Mouse (Mus musculus) skeletal muscle tissue, adult 2 months (tissue): ENCODE measurements around the gene Bcl2.

Source experiments
- DNase-seq: peaks from one replicate; pipeline ENCODE4 v3.0.0-alpha.2; 2012; ENCODE audit warnings: low read depth, low spot score

Bcl2 gene

GRCm38 (mm10) chr1:106666140-106667088 lies 47.7 kb downstream of the Bcl2 start:
- no peak for DNase-seq

GRCm38 (mm10) chr1:106664978-106665377 lies 49.1 kb downstream of the Bcl2 start:
- DNase-seq, result no peak

GRCm38 (mm10) chr1:106662486-106662885 lies 51.6 kb downstream of the Bcl2 start:
- no peak for DNase-seq

- DNase-seq, result no peak
These were observed 55.7 kb downstream of the Bcl2 start for GRCm38 (mm10) chr1:106658293-106658847.

GRCm38 (mm10) chr1:106656207-106656738 lies 57.8 kb downstream of the Bcl2 start:
- no peak for DNase-seq

- no peak for DNase-seq
These were observed 59.8 kb downstream of the Bcl2 start for GRCm38 (mm10) chr1:106654254-106654653.

GRCm38 (mm10) chr1:106653441-106653860 lies 60.6 kb downstream of the Bcl2 start:
- no peak for DNase-seq

- no peak for DNase-seq
These were observed 62.9 kb downstream of the Bcl2 start for GRCm38 (mm10) chr1:106651211-106651610.

GRCm38 (mm10) chr1:106650427-106650826 lies 63.6 kb downstream of the Bcl2 start:
- DNase-seq, result no peak

GRCm38 (mm10) chr1:106647336-106647735 lies 66.7 kb downstream of the Bcl2 start:
- no peak for DNase-seq

- no peak for DNase-seq
These were observed 69.5 kb downstream of the Bcl2 start for GRCm38 (mm10) chr1:106644566-106644965.

- no peak for DNase-seq
These were observed 70.5 kb downstream of the Bcl2 start for GRCm38 (mm10) chr1:106643527-106643926.

GRCm38 (mm10) chr1:106640577-106640976 lies 73.5 kb downstream of the Bcl2 start:
- no peak for DNase-seq

- no peak for DNase-seq
These were observed 76.4 kb downstream of the Bcl2 start for GRCm38 (mm10) chr1:106637705-106638104.

- DNase-seq, result no peak
These were observed 77.4 kb downstream of the Bcl2 start for GRCm38 (mm10) chr1:106636714-106637113.

GRCm38 (mm10) chr1:106633207-106633606 lies 80.9 kb downstream of the Bcl2 start:
- no peak for DNase-seq

GRCm38 (mm10) chr1:106631869-106632463 lies 82.1 kb downstream of the Bcl2 start:
- no peak for DNase-seq

- DNase-seq, result no peak
These were observed 83.1 kb downstream of the Bcl2 start for GRCm38 (mm10) chr1:106630973-106631372.

GRCm38 (mm10) chr1:106629931-106630682 lies 84.0 kb downstream of the Bcl2 start:
- DNase-seq, result peak; percentile 42

- DNase-seq, result peak; percentile 25
These were observed 84.6 kb downstream of the Bcl2 start for GRCm38 (mm10) chr1:106629470-106629830.

GRCm38 (mm10) chr1:106628718-106629469 lies 85.2 kb downstream of the Bcl2 start:
- peak; percentile 21 for DNase-seq
